Mouse (Mus musculus) retina, embryonic 14.5 days (tissue): Measurements from ENCODE around the gene Olfr560.

ENCODE experiments used
- DNase-seq: peaks from one replicate; pipeline ENCODE4 v3.0.0-alpha.2; 2015; ENCODE audit warnings: low spot score

Olfr560 gene

GRCm38 (mm10) chr7:102759266-102759665, at the start of gene Olfr560, which contains the start of gene Olfr78:
TSS of gene Olfr560 (minus strand) at chr7:102759366.
TSS of gene Olfr78 (minus strand) at chr7:102759471.
- DNase-seq = no peak

- DNase-seq = no peak
Observed at GRCm38 (mm10) chr7:102803180-102803579, 44.0 kb upstream of the Olfr560 start, which contains the start of gene Olfr564. TSS of gene Olfr564 (plus strand) at chr7:102803480.

GRCm38 (mm10) chr7:102770921-102771320, 11.8 kb upstream of the Olfr560 start, which contains the start of gene Olfr561:
TSS of gene Olfr561 (plus strand) at chr7:102771221.
- no peak for DNase-seq

GRCm38 (mm10) chr7:102752086-102752485, 7.1 kb downstream of the Olfr560 start:
- DNase-seq = peak; percentile 10

GRCm38 (mm10) chr7:102737705-102738104, 21.5 kb downstream of the Olfr560 start:
- no peak for DNase-seq

- DNase-seq = no peak
Observed at GRCm38 (mm10) chr7:102733793-102734192, 25.4 kb downstream of the Olfr560 start.

GRCm38 (mm10) chr7:102727391-102727790, 31.8 kb downstream of the Olfr560 start, which contains the start of gene Olfr559:
TSS of gene Olfr559 (minus strand) at chr7:102727491.
- no peak for DNase-seq

GRCm38 (mm10) chr7:102718970-102719369, 40.2 kb downstream of the Olfr560 start, which contains the start of gene Olfr33:
TSS of gene Olfr33 (minus strand) at chr7:102719070.
- DNase-seq = no peak

- no peak for DNase-seq
Observed at GRCm38 (mm10) chr7:102701915-102702314, 57.3 kb downstream of the Olfr560 start, which contains the start of gene Olfr558. TSS of gene Olfr558 (plus strand) at chr7:102702215.
